Mouse (Mus musculus): Measurements from ENCODE around the gene Obox8.

The Obox8 gene

GRCm38 (mm10) chr7:14333457-14333856 lies at the start of gene Obox8:
Obox8 (minus strand) TSS chr7:14333557.
- no peak for DNase-seq (ENCODE audit: low spot score)

GRCm38 (mm10) chr7:14317209-14317608 lies 16.1 kb downstream of the Obox8 start:
- no peak for DNase-seq (ENCODE audit: low spot score)

GRCm38 (mm10) chr7:14308671-14309070 lies 24.7 kb downstream of the Obox8 start:
- no peak for DNase-seq (ENCODE audit: low spot score)

DNA sequence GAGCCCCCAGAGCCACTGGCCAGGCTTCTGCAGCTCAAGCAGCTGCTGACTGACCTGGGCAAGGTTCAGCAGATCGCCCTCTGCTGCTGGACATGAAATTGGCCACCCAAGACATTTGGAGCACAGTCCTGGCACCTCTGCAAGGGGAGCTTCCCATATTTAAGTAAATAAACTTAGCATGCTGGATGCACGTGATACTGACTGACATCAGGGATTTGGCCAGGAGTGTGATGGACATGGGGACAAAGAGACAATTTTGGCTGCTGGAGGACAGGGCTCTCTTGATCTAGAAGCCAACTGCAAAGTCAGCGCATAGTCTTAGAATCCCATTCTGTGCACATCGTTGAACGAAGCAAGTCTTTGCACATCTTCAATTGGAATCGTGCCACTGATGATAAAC lies 25.8 kb downstream of the Obox8 start:
- DNase-seq (ENCODE audit: low spot score): no peak

Data from MN1 (cell line).